Mouse (Mus musculus) monocyte, adult 5-6 weeks (primary cell): ENCODE data around the gene Sdk1. TPM values are rescaled to one million over a fixed set of nuclear protein-coding genes. Genes with fewer than 3 reads are reported as not detected.

ENCODE experiments used
- ATAC-seq: fragments of 153-309, 156-312 bp; replicated peaks from 2 replicates; pipeline ENCODE4 v1.8.0; 2017; ENCODE audit warnings: mild to moderate bottlenecking; ENCODE audit not compliant: low TSS enrichment, insufficient number of reproducible peaks, severe bottlenecking, poor library complexity, low FRiP score
- total RNA-seq: library from RNA; stranded (forward); fragments of 200-1000, 200-491, 200-594 nt; gene quantifications from 3 replicates; pipeline ENCODE4 v1.2.3, GENCODE M21; 2017

The Sdk1 gene
- total RNA-seq, 1 experiment from 2014 or later, result not detected

GRCm38 (mm10) chr5:141902544-141903250 lies 661.4 kb downstream of the Sdk1 start:
- no peak for ATAC-seq

GRCm38 (mm10) chr5:141910444-141910843 lies 669.2 kb downstream of the Sdk1 start:
- ATAC-seq, result no peak

DNA sequence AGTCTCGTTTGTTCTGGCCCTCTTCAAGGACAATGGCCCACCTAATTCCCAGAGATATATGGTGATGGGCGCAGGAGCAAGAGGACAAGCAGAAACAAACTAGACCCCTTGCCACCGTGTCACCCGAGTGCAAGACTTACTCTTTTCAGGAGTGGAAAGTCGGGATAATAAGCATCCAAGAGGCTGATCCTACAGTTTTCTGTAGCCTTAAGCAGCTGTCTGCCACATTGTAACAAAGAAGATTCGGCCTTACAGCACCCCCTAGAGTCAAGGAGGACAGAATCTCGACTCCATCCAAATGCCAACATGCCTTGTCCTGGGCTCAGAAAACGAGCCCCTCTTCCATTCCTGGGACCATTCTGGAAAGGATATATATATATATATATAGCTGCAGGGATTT lies 669.6 kb downstream of the Sdk1 start:
- ATAC-seq, result no peak

DNA sequence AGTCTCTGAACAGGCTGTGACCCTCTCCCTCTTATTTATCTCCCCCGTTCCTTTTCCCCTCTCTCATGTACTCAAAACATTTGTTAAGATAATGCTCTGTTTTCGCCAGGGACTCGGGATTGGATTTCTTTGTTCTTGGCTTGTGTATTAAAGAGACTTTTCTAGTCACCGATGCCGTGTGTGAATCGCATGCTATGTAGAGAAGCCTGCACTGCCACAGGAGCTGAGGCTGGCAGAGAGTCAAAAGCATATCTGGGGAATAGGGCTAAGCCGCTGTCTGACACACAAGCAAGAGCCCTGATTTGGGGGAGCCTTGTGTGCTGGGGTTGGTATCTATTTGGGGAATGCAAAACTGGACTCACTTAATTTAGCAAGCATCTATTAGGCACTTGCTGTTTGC lies 671.6 kb downstream of the Sdk1 start:
- ATAC-seq, result no peak

DNA sequence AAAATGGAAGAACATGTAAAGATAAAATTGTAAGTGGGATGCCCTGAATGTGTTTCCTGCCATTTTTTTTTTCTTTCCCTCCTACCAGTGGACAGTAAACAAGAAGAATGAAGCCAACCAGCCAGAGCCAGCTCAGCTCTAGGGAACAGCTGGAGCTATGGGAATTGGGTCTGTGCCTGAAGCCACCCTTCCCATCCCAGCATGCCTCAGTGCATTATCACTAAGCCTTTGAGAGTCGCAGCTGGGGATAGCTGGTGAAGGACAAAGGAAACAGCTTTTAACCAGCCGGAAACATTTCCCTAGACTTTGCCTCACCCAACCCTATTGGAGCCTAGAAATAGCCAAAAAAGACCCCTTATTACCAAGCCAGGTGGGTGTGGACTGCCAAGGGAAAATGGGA lies 675.7 kb downstream of the Sdk1 start:
- no peak for ATAC-seq

- ATAC-seq, result no peak
Measured at GRCm38 (mm10) chr5:141939000-141939399, 697.7 kb downstream of the Sdk1 start.

DNA sequence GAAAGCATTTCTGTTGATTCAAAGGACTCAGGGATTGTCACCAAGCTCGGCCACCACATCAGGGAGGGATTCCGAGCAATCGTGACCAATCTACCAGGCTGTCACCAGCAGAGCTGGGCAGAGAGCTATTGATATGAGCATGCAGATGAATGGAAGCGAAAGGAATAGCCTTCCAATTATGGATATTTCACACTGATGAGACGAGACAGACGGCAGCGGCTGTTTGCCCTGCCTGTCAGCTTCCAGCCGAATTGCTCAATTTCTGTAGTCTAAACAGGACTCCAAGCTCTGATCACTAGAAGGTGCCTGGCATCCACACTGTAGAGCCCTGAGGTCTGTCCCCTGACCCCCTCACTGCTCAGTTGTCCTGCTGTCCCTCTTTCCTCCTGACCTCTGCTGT lies 699.3 kb downstream of the Sdk1 start:
- no peak for ATAC-seq

DNA sequence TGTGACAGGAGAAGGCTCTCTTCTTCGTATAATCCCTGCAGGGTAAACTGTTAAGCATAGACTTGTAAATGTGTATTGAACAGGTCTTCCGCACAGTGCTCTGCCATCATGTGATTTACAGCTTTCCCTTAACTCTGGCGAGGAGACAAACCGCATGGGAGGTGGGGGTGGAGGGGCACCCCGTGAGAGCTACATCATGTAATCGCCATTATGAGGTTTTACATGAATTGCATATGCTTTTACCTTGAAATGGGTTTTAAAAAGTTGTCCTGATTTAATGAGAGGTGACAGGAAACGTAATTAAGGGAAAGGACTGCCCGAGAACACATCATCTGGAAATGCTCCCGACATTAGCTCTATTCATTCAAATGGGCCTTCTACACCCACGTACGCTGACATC lies 709.5 kb downstream of the Sdk1 start:
- no peak for ATAC-seq

- ATAC-seq, result no peak
Measured at GRCm38 (mm10) chr5:141952270-141952669, 711.0 kb downstream of the Sdk1 start.

GRCm38 (mm10) chr5:141952708-141953490 lies 711.6 kb downstream of the Sdk1 start:
- ATAC-seq, result no peak

GRCm38 (mm10) chr5:141971071-141971470 lies 729.8 kb downstream of the Sdk1 start:
- no peak for ATAC-seq

DNA sequence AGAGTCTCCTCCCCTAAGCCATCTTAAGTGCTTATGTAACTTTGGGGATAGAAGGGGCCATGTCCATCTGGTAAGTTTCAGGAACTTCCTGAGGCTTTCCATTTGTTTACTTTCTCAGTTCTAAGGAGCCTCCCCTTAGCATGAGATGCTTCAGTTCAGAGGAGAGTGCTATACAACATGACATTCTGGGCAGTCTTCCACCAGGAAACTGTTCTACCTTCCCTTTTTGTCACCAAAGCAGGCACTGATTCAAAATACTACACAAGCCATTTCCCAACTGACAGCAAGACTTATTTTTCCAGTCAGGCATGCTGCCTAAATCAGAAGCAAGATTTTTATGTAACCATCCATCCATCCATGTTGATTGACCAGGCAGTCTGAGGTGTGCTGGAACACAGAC lies 738.2 kb downstream of the Sdk1 start:
- no peak for ATAC-seq

DNA sequence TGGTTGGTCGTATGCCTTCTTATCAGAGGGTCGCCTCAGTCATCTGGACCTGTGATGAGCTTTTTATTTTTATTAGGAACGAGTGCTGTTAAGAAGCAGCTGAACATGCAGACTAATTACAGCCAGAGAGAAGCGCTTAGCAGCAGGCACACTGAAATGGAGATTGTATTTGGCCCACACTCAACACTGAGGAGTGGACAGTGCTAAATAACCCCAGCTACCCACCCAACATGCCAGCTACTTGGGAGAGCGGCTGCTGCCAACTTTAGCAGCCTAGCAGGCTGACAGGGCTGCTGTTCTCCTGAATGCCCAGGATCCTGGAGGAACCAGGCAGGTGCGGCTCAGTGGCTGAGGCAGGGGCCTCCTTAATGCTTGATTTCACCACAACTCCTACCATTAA lies 739.5 kb downstream of the Sdk1 start:
- no peak for ATAC-seq

GRCm38 (mm10) chr5:141984322-141984721 lies 743.0 kb downstream of the Sdk1 start:
- ATAC-seq, result no peak

DNA sequence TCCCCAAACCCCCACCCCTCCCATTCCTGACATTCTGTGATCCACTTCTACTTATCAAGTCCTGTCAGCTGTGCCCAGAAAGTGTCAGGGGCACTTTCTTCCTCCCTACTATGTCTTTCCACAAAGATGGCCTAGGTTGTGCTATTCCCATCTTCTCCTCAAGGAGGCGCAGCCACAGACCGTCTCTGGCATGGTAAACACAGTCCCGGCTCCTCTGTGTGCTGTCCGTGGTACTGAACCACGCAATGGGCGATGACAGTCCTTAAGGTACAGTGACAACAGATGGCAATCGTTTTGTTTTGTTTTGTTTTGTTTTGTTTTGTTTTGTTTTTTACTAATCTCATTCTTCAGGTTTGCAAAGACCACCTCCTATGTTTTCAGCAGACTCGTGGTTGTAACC lies 743.7 kb downstream of the Sdk1 start:
- no peak for ATAC-seq

DNA sequence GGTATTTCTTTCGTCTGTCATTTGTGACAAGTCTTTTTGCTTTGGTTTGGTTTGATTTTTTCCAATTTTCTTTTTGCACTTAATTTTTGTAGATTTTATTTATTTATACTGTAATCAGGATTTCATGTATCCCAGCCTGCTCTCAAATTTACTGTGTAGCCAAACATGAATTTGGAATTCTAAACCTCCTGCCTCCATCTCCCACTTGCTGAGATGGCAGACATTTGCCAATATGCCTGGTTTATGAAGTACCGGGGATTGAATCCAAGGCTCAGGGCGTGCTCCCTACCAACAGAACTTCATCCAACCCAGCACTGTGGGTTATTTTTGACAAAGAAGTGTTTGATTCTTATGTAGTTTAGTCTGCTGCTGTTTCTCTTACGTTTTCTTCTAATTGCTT lies 744.3 kb downstream of the Sdk1 start:
- ATAC-seq, result no peak

DNA sequence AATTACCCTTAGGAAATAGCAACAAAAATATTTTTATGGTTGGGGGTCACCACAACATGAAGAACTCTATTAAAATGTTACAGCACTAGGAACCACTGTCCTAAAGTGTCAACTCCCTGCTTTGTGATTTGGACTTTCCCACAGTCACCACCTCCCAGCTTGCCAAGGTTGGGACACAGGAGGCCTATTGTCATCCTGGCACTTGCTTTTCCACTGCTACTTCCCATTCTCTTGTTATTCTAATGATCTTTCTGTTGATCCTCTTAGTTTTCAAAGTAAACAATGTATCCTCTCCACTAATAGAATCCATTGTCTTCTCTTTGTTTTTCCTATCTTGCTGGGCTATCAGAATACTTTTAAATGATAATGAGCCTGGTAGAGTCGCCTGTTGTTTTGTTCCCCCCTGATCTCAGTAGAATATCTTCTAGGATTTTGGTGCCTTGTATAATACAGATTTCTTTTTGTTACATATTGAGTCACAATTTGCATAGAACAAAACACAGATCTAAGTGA lies 746.1 kb downstream of the Sdk1 start:
- ATAC-seq, result no peak

- ATAC-seq, result no peak
Measured at GRCm38 (mm10) chr5:141988685-141989084, 747.4 kb downstream of the Sdk1 start.

- no peak for ATAC-seq
Measured at GRCm38 (mm10) chr5:141994192-141994591, 752.9 kb downstream of the Sdk1 start.

GRCm38 (mm10) chr5:142000247-142000646 lies 759.0 kb downstream of the Sdk1 start:
- no peak for ATAC-seq
